Mouse (Mus musculus): ENCODE data around the gene Tm6sf1.
"Not testable (repeated sequence)": the region's sequence is repeated elsewhere in the genome, so short reads cannot be mapped to it uniquely, and the experiment has no call there.

Tm6sf1 gene

GRCm38 (mm10) chr7:81858968-81859721 is at the start of gene Tm6sf1:
Gene Tm6sf1, plus strand, starts transcription at chr7:81859001.
- DNase-seq: no peak

GRCm38 (mm10) chr7:81824906-81825305 is 33.9 kb upstream of the Tm6sf1 start:
- no peak for DNase-seq

DNA sequence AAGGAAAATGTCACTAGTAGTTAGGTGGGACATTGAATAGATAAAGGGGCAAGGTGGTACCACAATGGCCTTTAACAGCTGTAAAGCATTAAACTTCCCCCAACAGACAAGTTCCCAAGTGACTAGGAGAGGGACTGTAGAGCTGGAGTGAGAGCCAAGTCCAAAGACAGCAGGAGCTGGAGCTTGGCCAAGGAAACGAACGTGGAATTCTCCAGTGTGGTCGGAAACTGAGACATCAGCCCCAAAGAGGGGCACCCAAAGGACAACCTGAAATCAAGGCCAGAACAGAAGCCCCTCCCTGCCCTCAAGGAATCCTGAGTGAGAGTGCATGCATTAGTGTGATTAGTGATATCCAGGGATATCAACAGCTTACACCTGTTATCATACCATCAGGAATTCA is 33.4 kb upstream of the Tm6sf1 start:
- peak; percentile 45 for DNase-seq

GRCm38 (mm10) chr7:81827806-81828667 is 30.8 kb upstream of the Tm6sf1 start:
- peak; percentile 47 for DNase-seq

DNA sequence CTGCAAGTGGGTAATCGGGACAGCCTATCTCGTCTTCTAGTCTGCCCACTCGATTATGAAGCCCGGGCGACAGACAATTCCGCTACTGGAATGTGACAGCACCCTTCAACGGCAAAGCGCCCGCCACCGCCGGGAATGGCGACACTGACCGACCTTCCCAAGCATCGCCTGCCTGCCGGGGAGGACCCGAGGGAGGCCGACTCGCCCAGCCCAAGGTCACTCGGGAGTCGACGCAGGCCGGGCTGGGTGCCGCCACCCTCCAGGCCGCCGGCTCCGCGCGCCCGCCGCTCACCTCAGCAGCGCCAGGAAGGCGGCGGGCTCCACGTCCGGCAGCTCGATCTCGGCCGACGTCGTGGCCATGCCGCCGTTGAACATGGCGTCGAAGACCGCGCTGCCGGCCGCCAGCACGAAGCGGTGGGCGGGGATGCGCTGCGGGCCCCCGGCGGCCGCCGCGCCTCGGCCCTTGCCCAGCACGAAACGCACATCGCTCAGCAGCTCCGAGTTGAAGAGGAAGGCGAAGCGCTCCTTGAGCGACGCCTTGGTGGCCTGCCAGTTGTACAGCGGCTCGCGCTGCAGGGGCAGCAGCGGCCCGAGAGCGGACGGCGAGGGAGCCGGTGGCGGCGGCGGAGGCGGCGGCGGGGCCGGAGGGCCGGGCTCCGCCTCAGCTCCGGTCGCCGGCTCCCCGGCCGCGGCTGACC is 30.0 kb upstream of the Tm6sf1 start:
- DNase-seq: peak; percentile 44

DNA sequence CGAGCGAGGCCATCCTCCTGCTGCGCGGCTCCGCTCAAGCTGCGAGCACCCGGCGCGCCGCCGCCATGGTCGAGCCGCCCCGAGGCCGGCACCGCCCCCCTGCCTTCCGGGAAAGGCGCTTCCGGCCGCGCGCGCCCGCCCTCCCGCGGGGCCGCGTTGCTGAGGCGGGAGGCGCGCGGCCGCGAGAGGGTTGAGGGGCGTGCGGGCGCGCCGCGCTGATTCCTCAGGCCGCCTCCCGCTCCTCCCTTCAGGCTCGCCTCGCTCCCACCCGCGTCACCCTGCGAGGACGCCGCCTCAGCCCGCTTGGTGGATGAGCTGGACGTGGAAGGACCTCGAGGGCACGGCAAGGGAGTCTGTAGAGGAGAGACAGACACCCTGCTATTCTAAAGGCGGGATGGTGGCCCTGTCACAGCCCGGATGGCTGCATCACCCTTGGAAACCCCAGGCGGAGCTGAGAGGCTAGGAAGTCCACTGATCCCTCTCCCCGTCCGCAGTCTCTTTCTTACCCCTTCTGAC is 29.4 kb upstream of the Tm6sf1 start, which contains the start of gene Btbd1:
Gene Btbd1 (minus strand): TSS at position 53 of the 516 bp plus-strand sequence.
- peak; percentile 77 for DNase-seq

DNA sequence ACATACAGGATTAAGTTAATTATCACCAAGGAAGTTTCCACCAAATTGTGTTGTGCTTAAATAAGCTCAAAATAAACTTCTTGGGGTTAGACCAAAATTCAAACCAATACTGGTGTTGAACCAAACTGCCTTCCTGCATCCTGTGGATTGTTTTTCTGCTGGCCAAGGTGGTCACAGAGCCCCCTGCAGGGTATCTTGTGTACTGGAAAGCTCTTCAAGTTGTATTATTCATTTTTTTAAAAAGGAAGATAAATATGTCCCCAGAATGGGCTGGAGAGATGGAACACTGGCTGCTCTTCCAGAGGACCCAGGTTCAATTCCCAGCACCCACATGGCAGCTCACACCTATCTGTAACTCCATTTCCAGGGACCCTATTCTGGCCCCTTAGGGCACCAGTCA is 24.0 kb upstream of the Tm6sf1 start:
- no peak for DNase-seq

DNA sequence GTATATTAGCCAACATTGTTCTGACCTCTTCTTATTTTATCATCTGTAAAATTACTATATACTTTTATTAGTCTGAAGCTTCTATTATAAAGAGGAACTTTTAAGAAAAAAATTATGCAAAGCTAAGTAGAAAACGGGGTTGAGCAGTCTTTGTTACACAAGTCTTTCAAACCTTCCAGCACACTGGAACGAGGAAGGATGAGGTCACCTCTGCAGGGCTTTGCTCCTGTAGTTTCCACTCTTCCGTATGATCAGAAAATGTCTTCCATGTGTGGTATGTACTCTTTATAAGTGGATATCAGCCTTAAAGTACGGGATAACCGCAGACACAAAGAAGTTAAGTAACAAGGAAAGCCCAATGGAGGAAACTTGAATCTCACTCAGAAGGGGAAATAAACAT is 23.4 kb upstream of the Tm6sf1 start:
- DNase-seq: no peak

DNA sequence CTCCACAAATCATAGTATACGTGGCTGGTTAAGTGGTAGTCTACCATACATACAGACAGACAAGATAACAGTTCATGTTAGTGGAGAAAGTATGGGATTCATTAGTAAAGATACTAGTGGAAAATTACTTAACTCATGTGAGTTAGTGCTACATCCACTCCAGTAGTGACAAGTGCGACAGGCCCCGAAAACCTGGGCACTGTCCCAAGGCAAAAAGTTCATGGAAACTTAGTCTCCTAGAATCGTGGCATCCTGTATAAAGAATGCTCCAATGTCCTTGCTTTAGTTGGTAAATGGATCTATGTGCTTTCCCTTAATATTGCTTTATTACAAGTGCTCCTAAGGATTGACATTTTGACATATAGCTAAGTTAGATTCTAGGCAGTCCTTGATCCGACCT is 21.0 kb upstream of the Tm6sf1 start:
- not testable (repeated sequence) for DNase-seq

GRCm38 (mm10) chr7:81839746-81840145 is 19.1 kb upstream of the Tm6sf1 start:
- no peak for DNase-seq

GRCm38 (mm10) chr7:81840661-81841181 is 18.1 kb upstream of the Tm6sf1 start:
- DNase-seq: no peak

GRCm38 (mm10) chr7:81841439-81841838 is 17.4 kb upstream of the Tm6sf1 start:
- peak; percentile 71 for DNase-seq

DNA sequence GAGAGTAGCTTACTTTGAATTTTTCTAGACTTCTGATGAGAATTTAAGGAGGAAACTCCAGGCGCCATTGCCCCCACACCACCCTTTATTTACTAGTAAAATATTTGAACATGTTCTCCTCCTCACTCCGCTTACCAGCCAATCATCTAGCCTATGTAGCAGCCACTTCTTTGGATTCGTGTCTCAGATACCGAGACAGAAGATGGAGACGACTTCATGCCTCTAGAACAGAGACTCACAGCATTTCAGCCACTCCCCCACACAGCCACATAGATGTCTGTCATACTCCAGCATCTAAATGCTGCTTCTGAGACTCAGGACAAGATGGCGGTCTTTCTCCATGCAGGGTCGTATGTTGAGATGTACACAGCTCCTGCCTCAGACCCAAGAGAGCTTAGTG is 16.7 kb upstream of the Tm6sf1 start:
- DNase-seq: no peak

DNA sequence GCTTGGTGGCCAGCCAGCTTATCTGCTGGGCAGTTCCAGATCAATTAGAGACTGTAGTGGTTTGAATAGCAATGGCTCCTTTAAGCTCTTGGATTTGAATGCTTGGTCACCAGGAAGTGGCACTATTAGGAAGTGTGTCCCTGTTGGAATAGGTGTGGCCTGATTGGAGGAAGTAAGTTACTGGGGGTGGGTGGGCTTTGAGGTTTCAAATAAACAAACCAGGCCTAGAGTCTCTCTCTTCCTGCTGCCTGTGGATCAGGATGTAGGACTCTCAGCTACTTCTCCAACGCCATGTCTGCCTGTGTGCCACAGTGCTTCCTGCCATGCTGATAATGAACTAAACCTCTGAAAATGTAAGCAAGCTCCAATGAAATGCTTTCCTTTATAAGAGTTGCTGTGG is 15.8 kb upstream of the Tm6sf1 start:
- DNase-seq: no peak

DNA sequence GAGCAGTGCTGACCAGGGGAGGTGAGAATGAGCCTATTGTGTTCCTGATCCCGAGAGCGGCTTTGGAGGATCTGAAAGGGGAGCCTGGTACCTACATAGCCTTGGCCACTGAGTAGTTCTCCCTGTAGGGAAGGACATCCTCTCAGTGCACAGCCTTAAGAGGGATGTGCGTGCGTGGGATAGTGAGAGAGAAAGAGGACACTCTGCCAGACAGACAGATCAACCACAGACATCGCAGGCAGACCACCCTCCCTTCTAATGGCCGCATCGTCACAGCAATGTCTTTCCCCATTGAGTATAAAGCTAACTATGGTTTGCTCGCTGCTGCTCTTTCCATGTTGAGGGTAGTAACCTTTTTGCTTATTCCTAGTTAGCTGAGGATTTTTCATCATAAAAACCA is 14.9 kb upstream of the Tm6sf1 start:
- no peak for DNase-seq

DNA sequence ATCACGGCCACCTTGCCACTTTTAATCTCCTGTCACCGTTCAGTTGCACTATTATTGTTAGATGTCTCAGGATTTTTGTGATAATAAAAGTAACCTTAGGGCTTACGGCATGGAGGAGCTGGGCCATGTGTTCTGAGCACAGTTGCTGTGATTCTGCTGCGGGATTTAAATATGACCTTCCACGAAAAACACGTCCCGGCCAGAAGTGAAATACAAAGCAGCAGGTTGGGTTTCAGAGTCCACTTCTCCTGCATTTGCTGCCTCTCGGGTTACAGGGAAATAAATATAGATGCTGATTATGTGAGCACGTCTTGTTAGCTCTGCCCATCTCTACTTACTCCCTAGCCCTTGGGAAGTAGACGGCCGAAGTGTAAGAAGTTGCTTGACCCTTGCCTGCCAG is 14.0 kb upstream of the Tm6sf1 start:
- DNase-seq: no peak

GRCm38 (mm10) chr7:81845313-81845712 is 13.5 kb upstream of the Tm6sf1 start:
- DNase-seq: no peak

DNA sequence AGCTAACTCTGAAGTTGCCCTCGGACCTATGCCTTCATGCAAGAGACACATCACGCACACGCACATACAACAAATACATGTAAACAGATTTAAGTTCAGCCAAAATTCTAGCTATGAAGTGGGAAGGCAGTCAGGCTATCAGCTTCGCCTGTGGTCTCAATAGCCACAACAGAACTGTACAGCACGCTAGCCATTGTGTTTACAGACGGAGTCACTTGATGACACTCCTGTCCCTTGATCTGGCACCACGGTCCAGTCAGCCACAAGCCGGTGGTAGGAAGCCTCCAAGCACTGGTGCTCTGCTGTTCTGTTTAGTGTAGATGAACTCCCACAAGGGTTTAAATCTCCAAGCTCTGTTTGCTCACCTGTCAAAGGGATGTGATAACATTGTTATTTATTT is 12.8 kb upstream of the Tm6sf1 start:
- DNase-seq: no peak

GRCm38 (mm10) chr7:81847010-81847409 is 11.8 kb upstream of the Tm6sf1 start:
- no peak for DNase-seq

DNA sequence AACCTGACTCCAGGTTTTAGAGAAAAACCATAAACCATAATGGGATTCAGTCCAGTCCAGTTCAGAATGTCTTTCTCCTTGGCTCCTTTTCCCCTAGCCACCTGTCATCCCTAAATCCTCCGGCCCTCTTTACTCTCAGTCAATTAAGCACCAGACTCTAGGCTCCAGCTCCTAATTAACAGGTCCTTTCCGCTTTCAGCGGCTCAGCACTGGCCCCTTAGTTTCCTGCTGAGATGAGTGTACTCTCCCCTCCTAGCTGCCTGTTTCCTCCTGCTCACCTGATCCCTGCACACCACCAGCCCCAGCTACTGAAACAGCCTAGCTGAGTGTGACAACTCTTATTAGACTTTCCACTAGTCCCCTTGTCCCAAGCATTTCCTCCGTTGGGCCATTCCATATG is 11.0 kb upstream of the Tm6sf1 start:
- no peak for DNase-seq

- no peak for DNase-seq
These were observed 9.6 kb upstream of the Tm6sf1 start for GRCm38 (mm10) chr7:81849214-81849613.

DNA sequence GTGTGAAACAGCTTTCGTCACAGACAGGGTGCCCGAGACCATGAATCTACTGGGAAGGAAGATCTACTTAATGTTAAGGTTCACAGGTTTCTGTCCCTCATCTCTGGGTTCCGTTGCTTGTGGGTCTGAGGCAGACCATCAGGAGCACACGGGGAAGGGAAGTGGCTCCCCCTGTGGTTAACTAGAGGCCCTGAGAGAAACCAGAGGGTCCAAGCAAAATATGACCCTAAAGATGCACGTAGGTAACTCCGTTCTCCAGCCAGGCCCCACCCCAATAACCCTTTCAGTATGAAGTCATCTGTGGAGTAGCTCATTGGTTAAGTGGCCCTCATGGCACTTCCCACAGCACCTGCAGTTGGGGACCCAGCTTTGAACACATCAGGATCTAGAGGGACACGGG is 9.2 kb upstream of the Tm6sf1 start:
- DNase-seq: no peak

- DNase-seq: no peak
These were observed 8.6 kb upstream of the Tm6sf1 start for GRCm38 (mm10) chr7:81850171-81850570.
